Mouse (Mus musculus) CH12.LX (cell line): ENCODE results near the gene Cx3cr1. TPM values are rescaled to one million over a fixed set of nuclear protein-coding genes. Genes with fewer than 3 reads are reported as not detected.
A peak's percentile ranks its signal among the peaks of the same experiment; 100 is the strongest.

ENCODE experiments used
- DNase-seq: peaks from one replicate; pipeline ENCODE4 v3.0.0-alpha.2; 2013; ENCODE audit errors: extremely low read depth
- H3K27ac ChIP-seq: 2 replicates; pipeline ENCODE4 v1.5.1; 2012; ENCODE audit warnings: low read depth, mild to moderate bottlenecking, control low read depth, moderate library complexity; ENCODE audit not compliant: insufficient read depth
- H3K27me3 ChIP-seq: replicated peaks from 2 replicates; pipeline ENCODE3; 2012; ENCODE audit warnings: inconsistent platforms
- H3K36me3 ChIP-seq, 2 experiments: replicated peaks in 1 of 2; 2 replicates each; pipeline versions ENCODE3 to v1.6.1; 2012; ENCODE audit warnings: inconsistent platforms in 1 of 2, low read length in 1 of 2, mild to moderate bottlenecking in 1 of 2, mixed read lengths in 1 of 2, moderate library complexity in 1 of 2; ENCODE audit not compliant: control insufficient read depth in 1 of 2, insufficient read depth in 1 of 2
- H3K4me1 ChIP-seq, 2 experiments: 2 replicates each; pipeline ENCODE4 v1.6.1; 2012; ENCODE audit warnings: inconsistent platforms in 1 of 2, moderate library complexity in 1 of 2; ENCODE audit not compliant: insufficient read depth in 2 of 2, control insufficient read depth in 1 of 2
- H3K4me2 ChIP-seq: 2 replicates; pipeline ENCODE4 v1.6.1; 2012; ENCODE audit warnings: low read depth, mild to moderate bottlenecking, control low read depth; ENCODE audit not compliant: poor library complexity, insufficient read depth, severe bottlenecking
- H3K4me3 ChIP-seq, 3 experiments: fragments of 150-350 bp in 1 of 3; sonication (generic) in 1 of 3; replicated peaks in 1 of 3; 2 replicates each; pipeline versions ENCODE3 to v1.5.1; 2011 to 2012; ENCODE audit warnings: low read depth in 2 of 3, low read length in 2 of 3, mild to moderate bottlenecking in 2 of 3, moderate library complexity in 2 of 3, control low read depth in 1 of 3, improper control_type of control experiment in 1 of 3, inconsistent platforms in 1 of 3, mixed read lengths in 1 of 3; ENCODE audit not compliant: poor library complexity in 1 of 3
- H3K79me2 ChIP-seq: replicated peaks from 2 replicates; pipeline ENCODE4 v1.6.1; 2012; ENCODE audit warnings: mild to moderate bottlenecking, moderate library complexity; ENCODE audit not compliant: control insufficient read depth, poor library complexity, insufficient read depth, severe bottlenecking; ENCODE audit errors: extremely low read depth
- H3K9ac ChIP-seq: 2 replicates; pipeline ENCODE4 v1.6.1; 2012; ENCODE audit warnings: low read depth, mild to moderate bottlenecking, control low read depth, moderate library complexity; ENCODE audit not compliant: insufficient read depth
- H3K9me3 ChIP-seq: replicated peaks from 2 replicates; pipeline ENCODE3; 2012; ENCODE audit warnings: low read length, inconsistent platforms, mixed read lengths
- BHLHE40 ChIP-seq: IDR thresholded peaks from 2 replicates; pipeline ENCODE4 v1.6.1; 2011; ENCODE audit warnings: mild to moderate bottlenecking, low read depth, low read length, improper control_type of control experiment
- CHD1 ChIP-seq: IDR thresholded peaks from 2 replicates; pipeline ENCODE4 v1.6.1; 2012; ENCODE audit warnings: low read depth, low read length, improper control_type of control experiment, inconsistent platforms
- CHD2 ChIP-seq: IDR thresholded peaks from 2 replicates; pipeline ENCODE4 v1.6.1; 2011; ENCODE audit warnings: low read length, improper control_type of control experiment
- CTCF ChIP-seq, 2 experiments: IDR thresholded peaks in 1 of 2; conservative IDR thresholded peaks in 1 of 2; 2 replicates each; pipeline ENCODE4 v1.5.1; 2011 to 2012; ENCODE audit warnings: low read depth in 2 of 2, low read length in 2 of 2, improper control_type of control experiment in 1 of 2, inconsistent platforms in 1 of 2, mild to moderate bottlenecking in 1 of 2, moderate library complexity in 1 of 2
- E2F4 ChIP-seq: IDR thresholded peaks from 2 replicates; pipeline ENCODE4 v1.6.1; 2011; ENCODE audit warnings: low read depth, low read length, improper control_type of control experiment; ENCODE audit not compliant: insufficient replicate concordance
- ELF1 ChIP-seq: IDR thresholded peaks from 2 replicates; pipeline ENCODE4 v1.6.1; 2014; ENCODE audit warnings: low read depth, mild to moderate bottlenecking, inconsistent platforms, low read length, improper control_type of control experiment
- EP300 ChIP-seq: IDR thresholded peaks from 2 replicates; pipeline ENCODE4 v1.6.1; 2011; ENCODE audit warnings: low read length, improper control_type of control experiment
- ETS1 ChIP-seq: conservative IDR thresholded peaks from 2 replicates; pipeline ENCODE4 v1.6.1; 2012; ENCODE audit warnings: low read depth, mild to moderate bottlenecking, inconsistent platforms, low read length, improper control_type of control experiment, moderate library complexity
- GABPA ChIP-seq: IDR thresholded peaks from 2 replicates; pipeline ENCODE4 v1.6.1; 2012; ENCODE audit warnings: low read depth, low read length, improper control_type of control experiment, inconsistent platforms; ENCODE audit not compliant: insufficient replicate concordance
- HCFC1 ChIP-seq: IDR thresholded peaks from 2 replicates; pipeline ENCODE4 v1.6.1; 2012; ENCODE audit warnings: low read depth, mild to moderate bottlenecking, inconsistent platforms, low read length, improper control_type of control experiment
- IRF4 ChIP-seq: IDR thresholded peaks from 2 replicates; pipeline ENCODE4 v1.6.1; 2014; ENCODE audit warnings: low read depth, mild to moderate bottlenecking, inconsistent platforms, low read length, improper control_type of control experiment
- JUND ChIP-seq: conservative IDR thresholded peaks from 2 replicates; pipeline ENCODE4 v1.6.1; 2011; ENCODE audit warnings: low read depth, low read length, improper control_type of control experiment
- KAT2A ChIP-seq: IDR thresholded peaks from 2 replicates; pipeline ENCODE4 v1.6.1; 2012; ENCODE audit warnings: low read length, improper control_type of control experiment, inconsistent platforms; ENCODE audit not compliant: insufficient replicate concordance
- MAFK ChIP-seq: IDR thresholded peaks from 2 replicates; pipeline ENCODE4 v1.6.1; 2011; ENCODE audit warnings: low read length, improper control_type of control experiment; ENCODE audit not compliant: insufficient replicate concordance
- MAZ ChIP-seq: IDR thresholded peaks from 2 replicates; pipeline ENCODE4 v1.6.1; 2012; ENCODE audit warnings: low read depth, mild to moderate bottlenecking, inconsistent platforms, low read length, improper control_type of control experiment, moderate library complexity
- MEF2A ChIP-seq: IDR thresholded peaks from 2 replicates; pipeline ENCODE4 v1.6.1; 2014; ENCODE audit warnings: low read depth, mild to moderate bottlenecking, inconsistent platforms, low read length, improper control_type of control experiment, borderline replicate concordance
- MXI1 ChIP-seq: IDR thresholded peaks from 2 replicates; pipeline ENCODE4 v1.6.1; 2011; ENCODE audit warnings: mild to moderate bottlenecking, low read depth, low read length, improper control_type of control experiment
- NELFE ChIP-seq: IDR thresholded peaks from 2 replicates; pipeline ENCODE4 v1.6.1; 2011; ENCODE audit warnings: low read depth, low read length, improper control_type of control experiment
- NRF1 ChIP-seq: IDR thresholded peaks from 2 replicates; pipeline ENCODE4 v1.6.1; 2014; ENCODE audit warnings: low read depth, mild to moderate bottlenecking, inconsistent platforms, low read length, improper control_type of control experiment, moderate library complexity
- PAX5 ChIP-seq: IDR thresholded peaks from 2 replicates; pipeline ENCODE4 v1.6.1; 2012; ENCODE audit warnings: low read length, inconsistent platforms, mixed read lengths
- POLR2A ChIP-seq: IDR thresholded peaks from 2 replicates; pipeline ENCODE4 v1.6.1; 2011; ENCODE audit warnings: low read depth, mild to moderate bottlenecking, improper control_type of control experiment, low read length
- POLR2AphosphoS2 ChIP-seq: IDR thresholded peaks from 2 replicates; pipeline ENCODE4 v1.6.1; 2011; ENCODE audit warnings: low read depth, low read length, improper control_type of control experiment
- RAD21 ChIP-seq: IDR thresholded peaks from 2 replicates; pipeline ENCODE4 v1.6.1; 2011; ENCODE audit warnings: low read depth, mild to moderate bottlenecking, low read length, improper control_type of control experiment, moderate library complexity
- RCOR1 ChIP-seq: conservative IDR thresholded peaks from 2 replicates; pipeline ENCODE4 v1.6.1; 2012; ENCODE audit warnings: low read depth, mild to moderate bottlenecking, inconsistent platforms, low read length, improper control_type of control experiment
- SIN3A ChIP-seq: IDR thresholded peaks from 2 replicates; pipeline ENCODE4 v1.6.1; 2012; ENCODE audit warnings: low read length, improper control_type of control experiment, inconsistent platforms
- UBTF ChIP-seq: IDR thresholded peaks from 2 replicates; pipeline ENCODE4 v1.6.1; 2012; ENCODE audit warnings: low read depth, mild to moderate bottlenecking, inconsistent platforms, low read length, improper control_type of control experiment, moderate library complexity
- ZC3H11A ChIP-seq: IDR thresholded peaks from 2 replicates; pipeline ENCODE4 v1.6.1; 2012; ENCODE audit warnings: low read depth, mild to moderate bottlenecking, inconsistent platforms, low read length, improper control_type of control experiment
- ZKSCAN1 ChIP-seq: IDR thresholded peaks from 2 replicates; pipeline ENCODE4 v1.6.1; 2012; ENCODE audit warnings: low read depth, inconsistent platforms, low read length, improper control_type of control experiment, borderline replicate concordance
- ZNF384 ChIP-seq: IDR thresholded peaks from 2 replicates; pipeline ENCODE4 v1.6.1; 2012; ENCODE audit warnings: low read depth, low read length, improper control_type of control experiment, inconsistent platforms
- dilution Hi-C: fragments of 300-500 bp; cut with MboI; formaldehyde crosslinking; loops from 2 replicates; pipeline ENCODE4 v1.14.3; 2020; ENCODE audit warnings: low sequenced_read_pairs; ENCODE audit not compliant: extremely low pct_unique_long_range_greater_than_20kb, extremely low pct_ligation_motif_present
- in situ Hi-C: fragments of 300-500 bp; cut with MboI; formaldehyde crosslinking; loops from 3 replicates; pipeline ENCODE4 v1.14.3; 2019; ENCODE audit warnings: low sequenced_read_pairs, low pct_ligation_motif_present, low pct_unique_long_range_greater_than_20kb, mixed read lengths
- polyA plus RNA-seq: library from polyadenylated mRNA; unstranded; fragments of >175 nt; gene quantifications from 2 replicates; pipeline ENCODE4 v1.2.1, GENCODE M21; 2012; ENCODE audit warnings: low read depth; ENCODE audit not compliant: insufficient read length
- total RNA-seq, 2 experiments: library from RNA; depleted of rRNA; stranded (reverse); fragments of 300-350 nt in 1 of 2; fragments of >200 nt in 1 of 2; gene quantifications; 2 replicates each; pipeline ENCODE4 v1.2.3; 2012 to 2014

Cx3cr1 gene
- total and polyA plus RNA-seq, 3 experiments: 0.06 TPM; not detected in 2

GRCm38 (mm10) chr9:119977557-119978060, 92.1 kb downstream of the Cx3cr1 start:
- TF ChIP-seq POLR2A (peak; percentile 27; the same call in 1 of the 2 replicates), ZKSCAN1 (no peak), ZNF384 (no peak), NELFE (no peak), POLR2AphosphoS2 (no peak), MXI1 (no peak; the same call in 1 of the 2 replicates), CHD2 (no peak), RAD21 (no peak)
- dilution Hi-C loops: no loop called here
- in situ Hi-C loops: no loop called here
- Histone ChIP-seq H3K9ac (peak overlapping the region; percentile 47), H3K27ac (peak overlapping the region; percentile 96), H3K4me1 (peaks cover 20 to 58% of the 10 kb centered on the region in 2 experiments), H3K36me3 (peaks cover 23 to 27% of the 10 kb centered on the region in 2 experiments), H3K9me3 (peaks cover 2% of the 10 kb centered on the region), H3K27me3 (no peaks in the 10 kb centered on the region), H3K79me2 (peaks cover 28% of the 10 kb centered on the region), H3K4me3 (peak overlapping the region; percentile 54 to 69 (median 55)), H3K4me2 (peak overlapping the region; percentile 71)
- DNase-seq: no peak

GRCm38 (mm10) chr9:119976704-119977556, 92.7 kb downstream of the Cx3cr1 start:
- Histone ChIP-seq H3K4me1 (peaks cover 20 to 53% of the 10 kb centered on the region in 2 experiments), H3K27me3 (no peaks in the 10 kb centered on the region), H3K4me2 (peak overlapping the region; percentile 71), H3K9me3 (peaks cover 2% of the 10 kb centered on the region), H3K79me2 (peaks cover 28% of the 10 kb centered on the region), H3K9ac (peak overlapping the region; percentile 47), H3K4me3 (peak overlapping the region; percentile 54 to 69 (median 55)), H3K27ac (peak overlapping the region; percentile 96), H3K36me3 (peaks cover 29 to 33% of the 10 kb centered on the region in 2 experiments)
- no peak for DNase-seq
- dilution Hi-C loops: no loop called here
- in situ Hi-C loops: no loop called here
- TF ChIP-seq RCOR1 (no peak; the same call in 1 of the 2 replicates), EP300 (peak; percentile 16; the same call in 1 of the 2 replicates), NELFE (peak; percentile 56; the same call in 1 of the 2 replicates), CHD2 (peak; percentile 55; the same call in 1 of the 2 replicates), MAFK (0 out of 2 replicates have a peak, but pooled peaks have one; percentile 17), JUND (no peak), PAX5 (no peak), IRF4 (peak; percentile 33; the same call in 1 of the 2 replicates), MEF2A (peak; percentile 69; the same call in 1 of the 2 replicates), SIN3A (peak; percentile 75), E2F4 (no peak), CTCF (conservative IDR thresholded peaks at IDR 0.05 in 1 of 2, IDR thresholded peaks at IDR 0.05 in 1 of 2; ENCODE audit: low read depth in 2 of 2, low read length in 2 of 2) (no peak), CHD1 (peak; percentile 28; the same call in 1 of the 2 replicates), HCFC1 (no peak), ELF1 (peak; percentile 65), GABPA (no peak), UBTF (no peak), ETS1 (peak; percentile 75), ZKSCAN1 (no peak), NRF1 (no peak), ZNF384 (no peak), ZC3H11A (no peak), KAT2A (0 out of 2 replicates have a peak, but pooled peaks have one; percentile 16), MAZ (peak; percentile 78), BHLHE40 (peak; percentile 95)
